Comparison of ENCODE assay signal across 18 mouse cellular contexts in genomic region chr4:88995129-88995919, GRCm38 (mm10).
DNase-seq lines count a peak whose midpoint lies in the region; ATAC-seq lines count a peak whose summit lies in the region.
"Had no signal": no experiment of that assay in that cellular context is flagged by ENCODE, and none has a peak within 500 bp of the region (broad histone marks: within the 10 kb centered on the region; RNA-seq: fewer than 3 reads in every experiment).

No protein-coding gene starts in this region.

- DNase-seq in adrenal gland, postnatal 36 days, result peak; percentile 4 to 7
- no peak for DNase-seq in adrenal gland, adult 2 months
- DNase-seq in 3T3-L1 (ENCODE audit: low read depth, low spot score) (peak; percentile 54), NIH3T3 (ENCODE audit: low read depth) (peak; percentile 51)
- DNase-seq in kidney, postnatal 4 days, result no peak
- DNase-seq in heart, adult 9 months (ENCODE audit: low spot score in 2 of 2), result no peak
- DNase-seq: B cell, adult 2 months; cerebellum, adult 18-20 months; cerebellum, adult 9-11 months; embryo, embryonic 11 days; gastrocnemius, postnatal 14 days; heart, postnatal 10 days; heart, postnatal 4 days had no signal

- peak; percentile 77 for ATAC-seq in megakaryocyte progenitor cell, adult 5-6 weeks (replicated peaks; ENCODE audit: poor library complexity)
- ATAC-seq: CD4-positive, CD25-positive, alpha-beta regulatory T cell, adult 4 months; forebrain, embryonic 15.5 days; inflammation-experienced regulatory T-cells, adult 6 months; intestine, postnatal 0 days had no signal

Comparison
In these comparisons a context has a peak if more than half of its experiments do, and no peak if none do; other contexts are left out.
1. DNase-seq: peak in adrenal gland, postnatal 36 days (2 of 2), 3T3-L1 (single experiment) and NIH3T3 (single experiment); none in adrenal gland, adult 2 months (single experiment), kidney, postnatal 4 days (0 of 2) and heart, adult 9 months (0 of 2).